Mouse (Mus musculus) thymus, postnatal 14 days (tissue): ENCODE measurements around the gene Smim11.

Source experiments
- DNase-seq: peaks from one replicate; pipeline ENCODE4 v3.0.0; 2021

The Smim11 gene

GRCm38 (mm10) chr16:92300649-92301411, at the start of gene Smim11:
Gene Smim11 (plus strand): TSS chr16:92301286.
- DNase-seq: peak; percentile 94

GRCm38 (mm10) chr16:92254316-92254715, 46.8 kb upstream of the Smim11 start:
- DNase-seq: no peak

- no peak for DNase-seq
These were observed 33.2 kb upstream of the Smim11 start for GRCm38 (mm10) chr16:92267861-92268260.

GRCm38 (mm10) chr16:92274516-92274915, 26.6 kb upstream of the Smim11 start:
- no peak for DNase-seq

GRCm38 (mm10) chr16:92275526-92275925, 25.6 kb upstream of the Smim11 start:
- no peak for DNase-seq

GRCm38 (mm10) chr16:92282671-92283070, 18.4 kb upstream of the Smim11 start:
- DNase-seq: no peak

- DNase-seq: no peak
These were observed 16.0 kb upstream of the Smim11 start for GRCm38 (mm10) chr16:92285068-92285467.

- peak; percentile 82 for DNase-seq
These were observed 14.5 kb upstream of the Smim11 start for GRCm38 (mm10) chr16:92286609-92287008.

- DNase-seq: no peak
These were observed 12.3 kb upstream of the Smim11 start for GRCm38 (mm10) chr16:92288778-92289177.

- DNase-seq: no peak
These were observed 11.0 kb upstream of the Smim11 start for GRCm38 (mm10) chr16:92290045-92290444.

- DNase-seq: no peak
These were observed 9.0 kb upstream of the Smim11 start, which contains the start of gene Kcne2 for GRCm38 (mm10) chr16:92292101-92292500. Gene Kcne2 (plus strand): TSS chr16:92292389.

- DNase-seq: no peak
These were observed 6.7 kb upstream of the Smim11 start for GRCm38 (mm10) chr16:92294267-92294970.

GRCm38 (mm10) chr16:92295328-92295727, 5.8 kb upstream of the Smim11 start:
- DNase-seq: no peak

GRCm38 (mm10) chr16:92301412-92301806, 323 bp downstream of the Smim11 start:
- DNase-seq: peak; percentile 35

GRCm38 (mm10) chr16:92301989-92302388, 903 bp downstream of the Smim11 start:
- DNase-seq: no peak

GRCm38 (mm10) chr16:92302506-92302905, 1.4 kb downstream of the Smim11 start:
- no peak for DNase-seq

GRCm38 (mm10) chr16:92305519-92305918, 4.4 kb downstream of the Smim11 start:
- peak; percentile 22 for DNase-seq

- DNase-seq: no peak
These were observed 6.9 kb downstream of the Smim11 start for GRCm38 (mm10) chr16:92307947-92308346.

GRCm38 (mm10) chr16:92309126-92309525, 8.0 kb downstream of the Smim11 start:
- DNase-seq: no peak

GRCm38 (mm10) chr16:92313953-92314741, 13.1 kb downstream of the Smim11 start:
- peak; percentile 47 for DNase-seq

GRCm38 (mm10) chr16:92316049-92316738, 15.1 kb downstream of the Smim11 start:
- DNase-seq: no peak

- peak; percentile 90 for DNase-seq
These were observed 18.4 kb downstream of the Smim11 start for GRCm38 (mm10) chr16:92319353-92320109.
